Mouse (Mus musculus) erythroblast, embryonic 14.5 days (primary cell): Measurements from ENCODE around the gene Trrap.

ENCODE experiments used
- GATA1 ChIP-seq: IDR thresholded peaks from 2 replicates; pipeline ENCODE4 v1.6.1; 2012; ENCODE audit warnings: low read length, inconsistent platforms, mixed read lengths
- TAL1 ChIP-seq: IDR thresholded peaks from 3 replicates; pipeline ENCODE4 v1.6.1; 2012; ENCODE audit warnings: low read length, inconsistent platforms, mixed read lengths

DNA sequence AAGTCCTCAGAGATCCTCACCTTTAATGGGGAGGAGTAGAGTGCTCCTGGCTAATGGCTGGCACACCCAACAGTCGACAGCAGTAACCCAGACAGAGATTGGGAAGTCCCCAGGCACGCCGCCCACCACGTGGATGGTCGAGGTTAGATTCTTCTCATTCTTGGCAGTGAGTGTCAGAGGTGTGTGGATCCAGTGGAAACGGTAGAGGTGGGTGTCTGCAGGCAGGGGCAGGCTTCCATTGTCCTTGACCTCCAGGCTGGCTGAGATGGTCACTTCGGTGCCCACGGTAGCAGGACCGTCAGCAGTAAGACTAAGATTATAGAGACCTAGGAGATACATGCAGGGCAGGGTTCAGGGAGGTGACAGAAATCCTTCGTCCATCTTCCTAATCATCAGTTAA, 12.3 kb upstream of the Trrap start:
- TF ChIP-seq GATA1 (no peak), TAL1 (no peak)
